ENCODE assay signal across 11 mouse cellular contexts in genomic region chr2:171493741-171494140, GRCm38 (mm10).
DNase-seq lines count a peak whose midpoint lies in the region; ATAC-seq and TF ChIP-seq lines count a peak whose summit lies in the region.
"Had no signal": no experiment of that assay in that cellular context is flagged by ENCODE, and none has a peak within 500 bp of the region (broad histone marks: within the 10 kb centered on the region; RNA-seq: fewer than 3 reads in every experiment).

No protein-coding gene starts in this region.

- no peak overlapping the region for H3K4me3 ChIP-seq in heart, adult 2 months
- H3K4me3 ChIP-seq in embryonic facial prominence, embryonic 10.5 days: no peak overlapping the region
- H3K4me3 ChIP-seq in midbrain, postnatal 0 days (ENCODE audit: low read depth, low read length): no peak overlapping the region
- H3K4me3 ChIP-seq: heart, embryonic 13.5 days; midbrain, embryonic 12.5 days had no signal

- TF ChIP-seq EP300 in heart, adult 2 months (IDR thresholded peaks at IDR 0.05; ENCODE audit: insufficient read depth, low read depth, low read length): no peak

- peak; percentile 71 for TF ChIP-seq CTCF in heart, adult 2 months (IDR thresholded peaks at IDR 0.05)
- TF ChIP-seq CTCF in midbrain, postnatal 0 days (IDR thresholded peaks at IDR 0.05): peak; percentile 71

- no peaks in the 10 kb centered on the region for H3K27me3 ChIP-seq in heart, adult 2 months (ENCODE audit: control insufficient read depth, insufficient read depth, low read length)
- H3K27me3 ChIP-seq in embryonic facial prominence, embryonic 10.5 days (replicated peaks; ENCODE audit: low read depth, poor library complexity, severe bottlenecking): no peaks in the 10 kb centered on the region
- no peaks in the 10 kb centered on the region for H3K27me3 ChIP-seq in midbrain, postnatal 0 days (ENCODE audit: insufficient read depth, low read length)
- H3K27me3 ChIP-seq: heart, embryonic 13.5 days; midbrain, embryonic 12.5 days had no signal

- no peak overlapping the region for H3K4me2 ChIP-seq in midbrain, postnatal 0 days (ENCODE audit: low read depth, low read length, poor library complexity, severe bottlenecking)
- H3K4me2 ChIP-seq: heart, embryonic 13.5 days; midbrain, embryonic 12.5 days had no signal

- ATAC-seq in midbrain, postnatal 0 days (ENCODE audit: low FRiP score): no peak
- ATAC-seq in megakaryocyte-erythroid progenitor cell, adult 5-6 weeks (replicated peaks; ENCODE audit: low FRiP score, low TSS enrichment, poor library complexity, severe bottlenecking): no peak

- no peaks in the 10 kb centered on the region for H3K9me3 ChIP-seq in embryonic facial prominence, embryonic 10.5 days
- H3K9me3 ChIP-seq in midbrain, postnatal 0 days (ENCODE audit: low read length): no peaks in the 10 kb centered on the region
- H3K9me3 ChIP-seq: heart, embryonic 13.5 days; midbrain, embryonic 12.5 days had no signal

- no peaks in the 10 kb centered on the region for H3K4me1 ChIP-seq in heart, adult 2 months (ENCODE audit: control insufficient read depth, insufficient read depth, low read length)
- H3K4me1 ChIP-seq in embryonic facial prominence, embryonic 10.5 days: peaks cover 8% of the 10 kb centered on the region
- H3K4me1 ChIP-seq in midbrain, postnatal 0 days (ENCODE audit: insufficient read depth, low read length): no peaks in the 10 kb centered on the region
- H3K4me1 ChIP-seq: midbrain, embryonic 12.5 days had no signal

- intact Hi-C loops in heart, adult 2 months (cut with DNase I): loop anchor here (10.0 kb wide), 1 partner anchor 721 kb away; no protein-coding TSS in a partner anchor
- intact Hi-C loops in heart, postnatal 25 days (cut with DNase I): no loop called here

- no peak for TF ChIP-seq POLR2A in heart, adult 2 months (IDR thresholded peaks at IDR 0.05; ENCODE audit: insufficient read depth, low read depth, low read length)

- DNase-seq in heart, adult 2 months: peak in 1 of 2 experiments; percentile 31
- DNase-seq in heart, postnatal 25 days (ENCODE audit: low spot score): no peak
- peak; percentile 30 for DNase-seq in urinary bladder, postnatal 25 days (ENCODE audit: low spot score)
- DNase-seq in urinary bladder, postnatal 10 days (ENCODE audit: low spot score): no peak
- DNase-seq in embryonic facial prominence, embryonic 10.5 days (ENCODE audit: low spot score): peak; percentile 69
- peak; percentile 32 to 40 for DNase-seq in layer of hippocampus, postnatal 36 days
- peak; percentile 61 for DNase-seq in midbrain, postnatal 0 days (ENCODE audit: low spot score)

- H3K79me2 ChIP-seq in heart, adult 2 months (replicated peaks; ENCODE audit: control insufficient read depth, insufficient read depth, low read length): no peaks in the 10 kb centered on the region

- H3K36me3 ChIP-seq in heart, adult 2 months (ENCODE audit: control insufficient read depth, insufficient read depth, low read length): no peaks in the 10 kb centered on the region
- H3K36me3 ChIP-seq in embryonic facial prominence, embryonic 10.5 days (replicated peaks): no peaks in the 10 kb centered on the region
- H3K36me3 ChIP-seq in midbrain, postnatal 0 days (ENCODE audit: insufficient read depth, low read length): no peaks in the 10 kb centered on the region
- H3K36me3 ChIP-seq: G1E; heart, embryonic 13.5 days; midbrain, embryonic 12.5 days had no signal

- 34% methylated on average over 12 of the region's 12 CpGs for WGBS in heart, adult 2 months
- 38% methylated on average over 12 of the region's 12 CpGs for WGBS in embryonic facial prominence, embryonic 10.5 days
- WGBS in midbrain, postnatal 0 days: 37% methylated on average over 12 of the region's 12 CpGs

- no peak overlapping the region for H3K9ac ChIP-seq in heart, adult 2 months (ENCODE audit: low read depth, low read length)
- H3K9ac ChIP-seq in midbrain, postnatal 0 days (replicated peaks; ENCODE audit: low read length, poor library complexity, severe bottlenecking): no peak overlapping the region
- H3K9ac ChIP-seq: heart, embryonic 13.5 days; midbrain, embryonic 12.5 days had no signal

- H3K27ac ChIP-seq in heart, adult 2 months: no peak overlapping the region
- no peak overlapping the region for H3K27ac ChIP-seq in embryonic facial prominence, embryonic 10.5 days (replicated peaks)
- no peak overlapping the region for H3K27ac ChIP-seq in midbrain, postnatal 0 days (ENCODE audit: low read depth, low read length)
- H3K27ac ChIP-seq: heart, embryonic 13.5 days; midbrain, embryonic 12.5 days had no signal

Comparison
In these comparisons a context has a peak if more than half of its experiments do, and no peak if none do; other contexts are left out.
1. DNase-seq: peak in urinary bladder, postnatal 25 days (single experiment), embryonic facial prominence, embryonic 10.5 days (single experiment), layer of hippocampus, postnatal 36 days (2 of 2) and midbrain, postnatal 0 days (single experiment); none in heart, postnatal 25 days (single experiment) and urinary bladder, postnatal 10 days (single experiment).